Mouse (Mus musculus) mature B cell (primary cell): Measurements from ENCODE around the gene Hspa13.

Source experiments
- in situ Hi-C: fragments of 300-500 bp; cut with MboI; formaldehyde crosslinking; loops from 2 replicates; pipeline ENCODE4 v1.14.3; 2019

The Hspa13 gene

DNA sequence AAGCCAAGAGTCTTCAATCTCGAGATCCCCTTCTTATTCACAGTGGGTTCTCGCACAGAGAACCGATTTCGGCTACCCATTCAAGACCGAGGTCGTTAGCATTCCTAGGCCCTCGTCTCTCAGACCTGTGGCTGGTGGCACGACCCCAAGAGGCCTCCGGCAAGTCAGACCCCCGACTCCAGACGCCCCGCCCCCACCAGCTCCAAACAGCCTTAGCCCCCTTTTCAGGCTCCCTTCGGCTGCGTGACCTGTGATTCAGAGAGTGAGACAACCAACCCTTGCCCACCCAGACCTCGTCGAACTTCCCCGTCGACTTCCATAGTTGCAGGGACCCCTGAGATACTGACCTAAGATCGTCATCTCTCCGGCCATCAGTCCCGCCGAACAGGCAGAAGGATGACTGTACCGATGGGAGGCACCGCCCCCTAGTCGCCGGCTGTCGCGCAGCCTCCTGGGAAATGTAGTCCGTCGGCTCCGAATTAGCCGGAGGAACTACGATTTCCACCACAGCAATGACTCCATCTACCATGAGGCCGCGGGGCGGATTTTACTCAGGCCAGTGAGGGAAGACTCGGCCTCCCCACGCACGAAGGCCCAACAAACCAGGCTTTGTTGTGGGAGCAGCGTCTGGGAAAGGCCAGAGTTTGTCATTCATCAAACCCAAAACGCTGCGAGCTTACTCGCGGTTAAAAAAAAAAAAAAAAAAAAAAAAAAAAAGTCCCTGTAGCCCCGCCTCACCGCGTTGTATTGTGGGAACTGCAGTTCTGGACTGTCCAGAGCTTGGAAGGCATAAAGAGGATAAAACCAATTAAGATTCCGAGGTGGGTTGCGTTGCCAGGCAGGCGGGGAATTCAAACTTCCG is at the start of gene Hspa13:
Hspa13 (minus strand) TSS at position 717 of the 862 bp plus-strand sequence.
- in situ Hi-C loops, result no loop called here

GRCm38 (mm10) chr16:75779271-75779670 is 12.4 kb upstream of the Hspa13 start:
- in situ Hi-C loops, result loop anchor here (5.0 kb wide), 1 partner anchor 348 kb away; no protein-coding TSS in a partner anchor

DNA sequence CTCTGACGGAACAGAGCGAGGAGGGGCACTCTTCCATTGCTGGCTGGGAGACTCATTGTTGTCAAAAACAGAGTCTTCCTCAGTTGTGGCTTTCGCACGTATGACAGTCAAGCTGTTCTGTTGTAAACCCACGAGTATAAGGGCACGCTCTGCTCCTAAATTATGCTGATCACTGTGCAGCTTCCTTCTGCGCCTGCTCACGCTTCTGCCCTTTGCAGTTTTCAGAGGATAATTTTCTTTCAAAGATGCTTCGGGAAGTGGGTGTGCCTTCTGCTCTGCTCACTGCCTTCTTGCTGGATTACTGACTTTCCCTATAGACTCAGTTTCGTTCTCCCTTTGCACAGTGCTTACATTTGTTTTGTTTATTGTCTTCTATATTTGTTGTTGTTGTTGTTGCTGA is 6.3 kb upstream of the Hspa13 start:
- in situ Hi-C loops, result no loop called here

DNA sequence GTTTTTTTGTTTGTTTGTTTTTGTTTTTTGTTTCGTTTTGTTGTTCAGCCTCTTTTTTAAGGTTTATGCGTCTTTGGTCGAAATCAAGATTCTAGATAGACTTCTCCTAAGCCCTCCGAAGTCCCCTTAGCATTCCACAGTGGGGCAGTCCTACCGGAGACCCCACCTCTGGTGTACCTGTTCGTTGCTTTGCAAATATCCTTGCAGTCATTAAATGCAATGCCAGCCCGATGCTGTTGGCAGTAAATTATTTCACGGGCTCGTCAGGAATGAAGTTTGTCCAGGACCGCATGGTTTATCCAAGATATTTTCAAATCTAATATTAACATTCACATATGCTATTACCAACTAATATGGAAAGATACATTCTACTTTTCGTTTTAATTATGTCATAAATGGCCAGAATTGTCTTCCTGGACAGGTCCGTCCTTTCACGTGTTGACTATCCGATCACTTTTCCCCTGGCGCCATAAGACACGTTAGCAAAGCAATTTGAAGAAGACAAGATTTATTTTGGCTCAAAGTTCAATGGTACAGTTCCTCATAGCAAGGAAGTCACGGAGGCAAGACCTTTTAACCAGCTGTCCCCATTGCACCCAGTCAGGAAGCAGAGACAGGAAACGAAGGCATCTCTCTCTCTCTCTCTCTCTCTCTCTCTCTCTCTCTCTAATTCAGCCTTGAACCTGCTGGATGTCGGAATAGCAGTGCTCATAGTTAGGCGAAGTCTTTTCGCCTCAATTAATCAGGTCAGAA is 522 bp upstream of the Hspa13 start:
- in situ Hi-C loops, result no loop called here

DNA sequence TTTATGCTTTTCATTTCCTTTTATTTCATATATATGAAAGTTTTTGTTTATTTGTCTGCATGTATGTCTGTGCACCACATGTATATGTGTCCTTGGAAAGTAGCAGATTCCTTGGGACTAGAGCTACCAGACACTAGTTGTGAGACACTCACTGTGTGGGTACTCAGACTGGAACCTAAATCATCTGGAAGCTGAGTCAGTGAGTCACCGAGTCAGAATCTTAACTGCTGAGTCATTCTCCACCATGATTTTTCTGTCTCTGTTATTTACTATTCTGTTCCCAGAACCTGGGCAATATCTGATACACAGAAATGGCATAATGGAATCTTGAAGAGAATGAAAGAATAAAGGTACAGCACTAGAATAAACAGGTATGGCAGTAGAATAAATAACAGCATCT is 14.0 kb downstream of the Hspa13 start:
- in situ Hi-C loops, result no loop called here

- in situ Hi-C loops, result no loop called here
Measured at GRCm38 (mm10) chr16:75750103-75750502, 16.8 kb downstream of the Hspa13 start.

DNA sequence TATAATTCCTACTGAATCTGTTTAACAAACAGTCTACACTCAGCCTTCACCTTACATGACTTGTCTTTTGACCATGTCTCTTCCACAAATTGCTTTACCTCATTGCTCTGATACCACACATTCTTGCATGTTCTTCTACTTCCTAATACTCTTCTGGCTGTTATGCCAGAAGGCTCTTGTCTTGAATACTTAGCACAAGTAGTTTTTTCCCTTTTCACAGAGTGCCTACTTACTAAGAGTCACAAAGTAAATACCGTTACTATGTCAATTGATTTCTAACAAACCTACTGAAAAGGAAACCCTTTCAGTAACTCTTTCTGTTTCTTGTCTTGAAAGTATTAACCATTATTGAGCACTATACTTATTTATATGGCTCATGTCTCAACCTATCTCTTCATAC is 18.0 kb downstream of the Hspa13 start:
- in situ Hi-C loops, result no loop called here

GRCm38 (mm10) chr16:75744014-75744413 is 22.9 kb downstream of the Hspa13 start:
- in situ Hi-C loops, result no loop called here

GRCm38 (mm10) chr16:75717405-75718173 is 49.3 kb downstream of the Hspa13 start:
- in situ Hi-C loops, result no loop called here

DNA sequence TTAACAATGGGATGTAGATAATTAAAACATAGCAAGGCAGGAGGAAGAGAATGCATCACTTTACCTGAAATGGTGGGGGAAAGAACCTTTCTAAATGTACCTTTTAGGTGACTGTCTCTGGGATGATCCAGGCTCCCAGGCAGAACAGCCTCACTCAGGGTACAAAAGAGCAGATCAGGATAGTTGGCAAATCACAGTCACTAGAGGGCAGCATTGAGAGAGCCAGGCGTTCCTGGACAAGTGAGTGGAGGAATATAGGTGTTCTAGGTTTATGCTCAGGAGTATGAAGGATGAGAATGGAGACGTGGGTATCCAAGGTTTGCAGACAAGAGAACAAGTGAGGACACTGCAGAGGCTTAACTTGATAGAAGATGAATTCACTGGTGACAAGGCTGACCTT is 70.7 kb downstream of the Hspa13 start:
- in situ Hi-C loops, result no loop called here
